Comparison of ENCODE assay signal across 1 mouse cellular context in the genomic region with DNA sequence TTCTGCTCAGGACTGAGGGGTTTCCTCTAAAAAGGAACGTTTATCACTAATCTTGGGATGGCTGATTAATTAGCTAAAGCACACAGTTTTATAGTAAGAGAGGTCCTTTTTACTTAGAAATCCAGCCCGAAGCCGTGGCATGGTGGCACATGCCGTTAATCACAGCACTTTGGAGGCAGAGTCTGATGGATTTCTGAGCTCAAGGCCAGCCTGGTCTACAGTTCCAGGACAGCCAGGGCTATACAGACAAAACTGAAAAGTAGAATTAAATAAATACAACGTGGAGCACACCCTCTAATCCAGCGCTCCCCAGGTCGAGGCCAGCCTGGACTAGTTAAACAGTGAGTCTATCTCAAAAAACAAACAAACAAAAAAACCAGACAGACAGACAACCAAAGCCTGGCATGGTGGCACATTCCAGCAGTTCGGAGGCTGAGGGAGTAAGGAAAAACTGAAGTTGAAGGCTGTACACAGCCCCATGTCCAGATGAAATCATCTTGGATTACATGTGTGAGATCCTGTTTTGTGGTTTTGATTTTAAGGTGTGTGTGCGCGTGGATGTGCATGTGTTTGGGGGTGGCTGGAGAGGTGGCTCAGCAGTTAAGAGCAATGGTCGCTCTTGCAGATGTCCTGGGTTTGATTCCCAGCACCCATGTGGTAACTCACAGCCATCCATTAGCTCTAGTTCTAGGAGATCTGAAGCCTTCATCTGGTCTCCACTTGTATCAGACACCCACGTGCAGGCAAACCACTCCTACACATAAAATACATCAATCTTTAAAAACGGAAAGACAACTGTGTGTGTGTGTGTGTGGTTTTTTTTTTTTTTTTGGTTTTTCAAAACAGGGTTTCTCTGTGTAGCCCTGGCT.
TF ChIP-seq lines count a peak whose summit lies in the region.

No protein-coding gene starts in this region.

TF ChIP-seq in CH12.LX, 34 proteins besides CTCF, POLR2A, EP300 and RAD21:
- TF ChIP-seq SMC3 (IDR thresholded peaks at IDR 0.05; ENCODE audit: low read depth, low read length) (no peak), ZNF384 (IDR thresholded peaks at IDR 0.05; ENCODE audit: low read depth, low read length) (peak; percentile 58), ZKSCAN1 (IDR thresholded peaks at IDR 0.05; ENCODE audit: borderline replicate concordance, low read depth, low read length) (no peak)
TF ChIP-seq in CH12.LX: peak in this region for 1.
